Mouse (Mus musculus) C2C12 (cell line): ENCODE data around the gene Slc5a8. TPM values are rescaled to one million over a fixed set of nuclear protein-coding genes. Genes with fewer than 3 reads are reported as not detected.

Source experiments
- H3K27me3 ChIP-seq: one replicate; pipeline ENCODE4 v1.6.1; 2011; ENCODE audit not compliant: control insufficient read depth, insufficient read depth, insufficient read length
- H3K36me3 ChIP-seq: one replicate; pipeline ENCODE4 v1.6.1; 2011; ENCODE audit not compliant: control insufficient read depth, insufficient read depth
- H3K4me3 ChIP-seq: one replicate; pipeline ENCODE4 v1.5.1; 2011; ENCODE audit warnings: mild to moderate bottlenecking, control low read depth; ENCODE audit not compliant: poor library complexity, insufficient read depth, severe bottlenecking
- H3K79me2 ChIP-seq: one replicate; pipeline ENCODE4 v1.6.1; 2011; ENCODE audit not compliant: control insufficient read depth, insufficient read depth
- H3K79me3 ChIP-seq: one replicate; pipeline ENCODE4 v1.6.1; 2011; ENCODE audit warnings: low read depth, control low read depth
- H3ac ChIP-seq: one replicate; pipeline ENCODE3; 2011; ENCODE audit warnings: low read depth; ENCODE audit not compliant: control insufficient read depth, insufficient read length
- CEBPB ChIP-seq: IDR thresholded peaks from one replicate; pipeline ENCODE4 v1.6.1; 2011; ENCODE audit warnings: low read depth, mild to moderate bottlenecking, control low read depth, moderate library complexity
- CTCF ChIP-seq: IDR thresholded peaks from one replicate; pipeline ENCODE4 v1.5.1; 2011; ENCODE audit not compliant: control insufficient read depth, insufficient read depth, insufficient read length
- FOSL1 ChIP-seq: IDR thresholded peaks from one replicate; pipeline ENCODE4 v1.8.0; 2011; ENCODE audit warnings: mild to moderate bottlenecking, low read length; ENCODE audit not compliant: poor library complexity, insufficient read depth, severe bottlenecking
- MAX ChIP-seq: IDR thresholded peaks from one replicate; pipeline ENCODE4 v1.6.1; 2011; ENCODE audit warnings: mild to moderate bottlenecking, control low read depth
- MYOD1 ChIP-seq: IDR thresholded peaks from one replicate; pipeline ENCODE4 v1.6.1; 2011; ENCODE audit warnings: low read depth; ENCODE audit not compliant: control insufficient read depth, insufficient read length
- MYOG ChIP-seq: IDR thresholded peaks from one replicate; pipeline ENCODE4 v1.6.1; 2011; ENCODE audit not compliant: control insufficient read depth, insufficient read length; ENCODE audit errors: extremely low read depth
- USF1 ChIP-seq: IDR thresholded peaks from one replicate; pipeline ENCODE4 v1.6.1; 2011; ENCODE audit warnings: low read depth, mild to moderate bottlenecking, control low read depth, moderate library complexity
- polyA plus RNA-seq: library from polyadenylated mRNA; unstranded; fragments of >200 nt; fragmentation: generic; extraction: Trizol; gene quantifications from one replicate; pipeline ENCODE4 v1.2.1, GENCODE M21; 2012; ENCODE audit warnings: missing spikeins

The Slc5a8 gene
- polyA plus RNA-seq, 1 experiment, result 0.01 TPM

- Histone ChIP-seq H3ac (no peak overlapping the region), H3K79me3 (no peaks in the 10 kb centered on the region), H3K36me3 (no peaks in the 10 kb centered on the region), H3K79me2 (no peaks in the 10 kb centered on the region), H3K27me3 (no peaks in the 10 kb centered on the region), H3K4me3 (no peak overlapping the region)
- TF ChIP-seq USF1 (no peak), FOSL1 (no peak), CEBPB (no peak), CTCF (no peak), MYOD1 (no peak), MYOG (no peak), MAX (no peak)
These were observed 23.5 kb upstream of the Slc5a8 start for GRCm38 (mm10) chr10:88862293-88862692.

GRCm38 (mm10) chr10:88866017-88866416, 19.8 kb upstream of the Slc5a8 start:
- no peak overlapping the region for H3ac ChIP-seq
- H3K4me3 ChIP-seq, result no peak overlapping the region
- TF ChIP-seq MAX, result no peak
- no peak for TF ChIP-seq FOSL1
- TF ChIP-seq MYOG, result no peak
- TF ChIP-seq CEBPB, result no peak
- TF ChIP-seq CTCF, result no peak
- TF ChIP-seq MYOD1, result no peak
- TF ChIP-seq USF1, result no peak
- no peaks in the 10 kb centered on the region for H3K79me2 ChIP-seq
- no peaks in the 10 kb centered on the region for H3K36me3 ChIP-seq
- no peaks in the 10 kb centered on the region for H3K79me3 ChIP-seq
- H3K27me3 ChIP-seq, result no peaks in the 10 kb centered on the region

GRCm38 (mm10) chr10:88874870-88875269, 10.9 kb upstream of the Slc5a8 start:
- no peaks in the 10 kb centered on the region for H3K79me3 ChIP-seq
- TF ChIP-seq CTCF (no peak), MYOG (no peak), FOSL1 (no peak), MAX (no peak), MYOD1 (no peak), USF1 (no peak)

GRCm38 (mm10) chr10:88877421-88877820, 8.4 kb upstream of the Slc5a8 start:
- H3K36me3 ChIP-seq, result no peaks in the 10 kb centered on the region
- no peak overlapping the region for H3K4me3 ChIP-seq
- TF ChIP-seq FOSL1 (no peak), CEBPB (no peak), CTCF (no peak)

More at GRCm38 (mm10) chr10:88874870-88875269, 10.9 kb upstream of the Slc5a8 start:
- no peak overlapping the region for H3ac ChIP-seq
- no peaks in the 10 kb centered on the region for H3K36me3 ChIP-seq
- no peaks in the 10 kb centered on the region for H3K79me2 ChIP-seq
- H3K27me3 ChIP-seq, result no peaks in the 10 kb centered on the region
- H3K4me3 ChIP-seq, result no peak overlapping the region

GRCm38 (mm10) chr10:88883721-88884120, 2.1 kb upstream of the Slc5a8 start:
- Histone ChIP-seq H3ac (no peak overlapping the region), H3K36me3 (no peaks in the 10 kb centered on the region), H3K79me2 (no peaks in the 10 kb centered on the region), H3K4me3 (no peak overlapping the region), H3K27me3 (peaks cover 6% of the 10 kb centered on the region), H3K79me3 (no peaks in the 10 kb centered on the region)
- TF ChIP-seq CTCF (no peak), FOSL1 (no peak), CEBPB (no peak)

More at GRCm38 (mm10) chr10:88877421-88877820, 8.4 kb upstream of the Slc5a8 start:
- H3K27me3 ChIP-seq, result no peaks in the 10 kb centered on the region
- H3K79me3 ChIP-seq, result no peaks in the 10 kb centered on the region
- H3ac ChIP-seq, result no peak overlapping the region
- no peaks in the 10 kb centered on the region for H3K79me2 ChIP-seq

GRCm38 (mm10) chr10:88884836-88885235, 956 bp upstream of the Slc5a8 start:
- H3K27me3 ChIP-seq, result peaks cover 6% of the 10 kb centered on the region
- no peak overlapping the region for H3K4me3 ChIP-seq
- no peaks in the 10 kb centered on the region for H3K79me2 ChIP-seq
- no peaks in the 10 kb centered on the region for H3K79me3 ChIP-seq
- no peaks in the 10 kb centered on the region for H3K36me3 ChIP-seq
- no peak for TF ChIP-seq MYOG
- no peak overlapping the region for H3ac ChIP-seq
